Mouse (Mus musculus): Measurements from ENCODE around the gene Cnbp.

The Cnbp gene

GRCm38 (mm10) chr6:87851871-87852270, 965 bp upstream of the Cnbp start:
- ATAC-seq (ENCODE audit: insufficient number of reproducible peaks, low FRiP score, low TSS enrichment) = no peak

- ATAC-seq (ENCODE audit: insufficient number of reproducible peaks, low FRiP score, low TSS enrichment) = peak; percentile 60
Observed at GRCm38 (mm10) chr6:87850155-87850899, 579 bp downstream of the Cnbp start.

- ATAC-seq (ENCODE audit: insufficient number of reproducible peaks, low FRiP score, low TSS enrichment) = no peak
Observed at GRCm38 (mm10) chr6:87849780-87850154, 1.1 kb downstream of the Cnbp start.

- no peak for ATAC-seq (ENCODE audit: insufficient number of reproducible peaks, low FRiP score, low TSS enrichment)
Observed at GRCm38 (mm10) chr6:87846813-87847212, 4.1 kb downstream of the Cnbp start.

- no peak for ATAC-seq (ENCODE audit: insufficient number of reproducible peaks, low FRiP score, low TSS enrichment)
Observed at GRCm38 (mm10) chr6:87845031-87845695, 5.7 kb downstream of the Cnbp start.

- no peak for ATAC-seq (ENCODE audit: insufficient number of reproducible peaks, low FRiP score, low TSS enrichment)
Observed at GRCm38 (mm10) chr6:87842254-87842653, 8.7 kb downstream of the Cnbp start.

DNA sequence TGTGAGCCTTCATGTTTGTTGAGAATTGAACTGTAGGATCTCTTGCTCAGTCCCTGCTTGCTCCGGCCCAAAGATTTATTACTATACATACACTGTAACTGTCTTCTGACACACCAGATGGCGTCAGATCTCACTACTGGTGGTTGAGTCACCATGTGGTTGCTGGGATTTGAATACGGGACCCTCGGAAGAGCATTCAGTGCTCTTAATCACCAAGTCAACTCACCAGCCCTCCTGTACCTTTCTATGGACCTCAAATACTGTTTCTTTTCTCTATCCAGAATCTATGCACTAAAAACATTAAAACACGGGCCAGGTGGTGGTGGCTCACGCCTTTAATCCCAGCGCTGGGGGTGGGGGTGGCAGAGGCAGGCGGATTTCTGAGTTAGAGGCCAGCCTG, 9.3 kb downstream of the Cnbp start:
- ATAC-seq (ENCODE audit: insufficient number of reproducible peaks, low FRiP score, low TSS enrichment) = no peak

GRCm38 (mm10) chr6:87839797-87840341, 11.0 kb downstream of the Cnbp start:
- ATAC-seq (ENCODE audit: insufficient number of reproducible peaks, low FRiP score, low TSS enrichment) = no peak

- ATAC-seq (ENCODE audit: insufficient number of reproducible peaks, low FRiP score, low TSS enrichment) = peak; percentile 97
Observed at GRCm38 (mm10) chr6:87838551-87839197, 12.2 kb downstream of the Cnbp start, which contains the start of gene Isy1. TSS of gene Isy1 (minus strand) at chr6:87838798.

DNA sequence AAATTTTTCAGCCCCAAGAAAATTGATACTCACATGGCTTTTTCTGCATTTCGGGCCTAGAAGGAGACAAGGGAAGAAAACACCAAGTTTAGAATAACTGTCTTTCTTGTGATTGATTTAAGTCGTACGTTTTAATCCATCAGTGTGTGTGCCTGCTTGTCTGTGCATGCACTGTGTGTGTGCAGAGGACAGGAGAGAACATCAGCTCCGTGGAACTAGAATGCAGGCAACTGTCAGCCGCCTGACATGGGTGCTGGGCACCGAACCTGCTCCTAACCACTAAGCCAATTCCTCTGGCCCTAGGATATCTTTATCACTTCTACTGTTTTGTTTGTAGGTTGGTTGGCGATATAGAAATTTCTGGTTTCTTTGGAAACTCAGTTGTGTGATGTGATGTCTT, 15.2 kb downstream of the Cnbp start, which contains the start of gene Gm45140:
Gm45140 (minus strand) TSS at position 101 of the 400 bp plus-strand sequence.
- ATAC-seq (ENCODE audit: insufficient number of reproducible peaks, low FRiP score, low TSS enrichment) = no peak

- no peak for ATAC-seq (ENCODE audit: insufficient number of reproducible peaks, low FRiP score, low TSS enrichment)
Observed at GRCm38 (mm10) chr6:87820366-87820765, 30.5 kb downstream of the Cnbp start.

DNA sequence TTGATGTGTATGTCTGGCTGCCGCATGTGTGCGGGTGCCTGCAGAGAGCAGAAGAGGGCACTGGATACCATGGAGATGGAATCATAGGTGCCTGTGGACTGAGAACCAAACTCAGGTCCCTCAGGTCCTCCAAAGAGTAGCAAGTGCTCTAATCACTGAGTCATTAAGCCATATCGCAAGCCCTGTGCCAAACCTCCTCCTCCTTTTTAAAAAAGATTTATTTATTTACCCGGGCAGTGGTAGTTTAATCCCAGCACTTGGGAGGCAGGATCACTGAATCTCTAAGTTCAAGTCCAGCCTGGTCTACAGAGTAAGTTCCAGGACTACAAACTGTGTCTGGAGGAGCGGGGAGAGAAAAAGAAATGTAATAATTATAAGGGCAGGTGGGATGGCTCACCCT, 36.4 kb downstream of the Cnbp start:
- ATAC-seq (ENCODE audit: insufficient number of reproducible peaks, low FRiP score, low TSS enrichment) = no peak

DNA sequence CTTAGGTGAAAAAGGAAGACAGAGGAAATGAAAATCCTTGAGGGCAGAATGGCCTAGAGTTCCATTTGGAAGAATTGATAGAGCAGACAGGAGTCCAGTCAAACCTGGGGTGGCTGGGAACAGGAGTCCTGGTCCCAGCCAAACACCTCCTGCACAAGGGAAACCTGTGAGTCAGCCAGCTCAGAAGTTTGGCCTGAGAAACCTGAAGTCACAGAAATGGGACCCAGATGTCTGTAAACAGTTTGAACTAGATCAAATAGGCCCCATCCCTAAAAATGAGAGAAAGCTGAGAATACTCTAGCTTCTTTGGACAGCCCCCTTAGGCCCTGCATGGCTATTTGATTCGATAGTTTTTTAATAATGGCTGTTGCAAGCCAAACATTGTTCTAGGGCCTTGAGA, 38.2 kb downstream of the Cnbp start:
- ATAC-seq (ENCODE audit: insufficient number of reproducible peaks, low FRiP score, low TSS enrichment) = no peak

DNA sequence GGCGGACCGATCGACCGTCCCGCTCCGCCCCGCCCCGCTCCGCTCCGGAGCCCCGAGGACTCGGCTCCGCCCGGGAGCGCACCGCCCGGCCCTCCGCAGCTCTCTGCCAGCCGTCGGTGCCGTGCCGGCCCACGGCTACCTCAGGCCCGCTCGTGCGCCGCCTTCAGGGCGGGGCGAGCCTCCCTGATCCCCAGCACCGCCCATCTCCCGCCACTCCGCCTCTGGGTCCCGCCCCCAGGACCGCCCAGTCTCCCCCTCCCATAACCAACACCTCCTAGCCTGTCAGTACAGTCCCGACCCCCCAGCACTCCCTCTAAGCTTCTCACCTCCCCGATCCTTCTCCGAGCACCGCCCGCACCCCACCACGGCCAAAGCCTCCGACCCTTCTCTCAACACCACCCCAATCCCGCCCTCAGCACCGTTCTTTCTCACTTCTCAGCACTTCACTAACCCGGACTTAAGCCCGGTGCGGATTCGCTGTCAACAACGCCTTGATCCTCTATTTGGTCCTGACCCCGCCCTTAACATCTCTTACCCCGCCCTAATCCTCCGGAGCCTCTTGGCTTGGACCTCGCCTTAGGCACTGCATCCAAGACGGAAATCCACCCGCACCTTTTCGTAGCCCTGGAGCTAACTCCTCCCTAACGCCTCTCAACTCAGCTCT, 39.1 kb downstream of the Cnbp start, which contains the start of gene Rab43:
Rab43 (minus strand) TSS at position 490 of the 664 bp plus-strand sequence.
- peak; percentile 87 for ATAC-seq (ENCODE audit: insufficient number of reproducible peaks, low FRiP score, low TSS enrichment)

GRCm38 (mm10) chr6:87810713-87811669, 39.9 kb downstream of the Cnbp start:
- peak; percentile 1; the same call in 1 of the 2 replicates for ATAC-seq (ENCODE audit: insufficient number of reproducible peaks, low FRiP score, low TSS enrichment)

GRCm38 (mm10) chr6:87810311-87810710, 40.6 kb downstream of the Cnbp start:
- no peak for ATAC-seq (ENCODE audit: insufficient number of reproducible peaks, low FRiP score, low TSS enrichment)

GRCm38 (mm10) chr6:87809651-87810161, 41.2 kb downstream of the Cnbp start:
- ATAC-seq (ENCODE audit: insufficient number of reproducible peaks, low FRiP score, low TSS enrichment) = no peak

GRCm38 (mm10) chr6:87809144-87809543, 41.8 kb downstream of the Cnbp start:
- ATAC-seq (ENCODE audit: insufficient number of reproducible peaks, low FRiP score, low TSS enrichment) = no peak

- no peak for ATAC-seq (ENCODE audit: insufficient number of reproducible peaks, low FRiP score, low TSS enrichment)
Observed at GRCm38 (mm10) chr6:87808521-87808920, 42.4 kb downstream of the Cnbp start.

All from cerebellum, adult (tissue).